Mouse (Mus musculus): ENCODE measurements around the gene Crhr1. TPM values are rescaled to one million over a fixed set of nuclear protein-coding genes. Genes with fewer than 3 reads are reported as not detected.

Gene Crhr1
- total and polyA plus RNA-seq, 3 experiments = not detected

DNA sequence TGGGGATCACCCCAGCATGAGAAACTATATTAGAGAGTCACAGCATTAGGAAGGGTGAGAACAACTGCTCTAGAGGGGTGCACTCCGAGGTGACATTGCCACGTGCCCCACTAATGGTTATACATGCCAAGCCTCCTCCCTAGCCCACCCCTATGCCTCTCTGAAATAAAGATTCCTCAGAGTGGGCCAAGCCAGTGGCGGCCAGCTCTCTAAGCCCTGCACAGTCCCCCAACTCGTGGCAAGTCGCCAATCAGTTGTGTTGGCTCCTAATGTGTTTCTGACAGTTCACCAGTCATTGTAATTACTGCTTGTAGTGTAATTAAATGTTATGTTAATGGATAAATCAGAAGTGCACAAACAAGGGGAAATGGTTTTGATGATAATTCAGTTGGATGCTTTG is 47.1 kb downstream of the Crhr1 start:
- Histone ChIP-seq H3K4me1 (ENCODE audit: control insufficient read depth in 1 of 2, insufficient read depth in 2 of 2, low read length in 2 of 2) (no peaks in the 10 kb centered on the region), H3K79me2 (ENCODE audit: control insufficient read depth, insufficient read depth, low read length, poor library complexity) (no peaks in the 10 kb centered on the region), H3K27me3 (ENCODE audit: control insufficient read depth in 1 of 2, insufficient read depth in 2 of 2, low read length in 2 of 2) (no peaks in the 10 kb centered on the region; a peak in 2 of 4 replicates), H3K9me3 (replicated peaks; ENCODE audit: insufficient read depth, low read length) (no peaks in the 10 kb centered on the region), H3K9ac (ENCODE audit: control insufficient read depth, low read depth, low read length, poor library complexity, severe bottlenecking) (no peak overlapping the region), H3K27ac (ENCODE audit: control insufficient read depth, low read depth, low read length) (no peak overlapping the region), H3K36me3 (ENCODE audit: control insufficient read depth in 1 of 2, insufficient read depth in 2 of 2, low read length in 2 of 2) (no peaks in the 10 kb centered on the region), H3K4me3 (ENCODE audit: control insufficient read depth in 1 of 2, insufficient read depth in 1 of 2, low read depth in 2 of 2, low read length in 2 of 2) (no peak overlapping the region)
- DNase-seq (ENCODE audit: low read depth, low spot score) = no peak
- no peak for TF ChIP-seq GABPA (IDR thresholded peaks at IDR 0.05; ENCODE audit: low read depth, low read length)

DNA sequence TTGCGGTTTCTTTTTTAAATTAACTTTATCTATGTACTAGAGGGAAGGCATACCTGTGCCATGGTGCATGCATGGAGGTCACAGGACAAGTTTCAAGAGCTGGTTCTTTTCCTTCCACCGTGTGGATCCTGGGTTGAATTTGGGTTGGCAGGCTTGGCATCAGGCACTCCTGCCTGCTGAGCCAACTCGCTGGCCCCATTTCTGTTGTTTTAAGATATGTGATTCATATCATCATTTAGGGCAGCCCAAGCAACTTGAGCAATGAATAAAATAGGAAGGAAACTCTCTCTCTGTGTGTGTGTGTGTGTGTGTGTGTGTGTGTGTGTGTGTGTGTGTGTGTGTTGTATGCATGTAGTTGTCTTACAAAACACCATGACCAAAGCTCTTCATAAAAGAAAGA is 49.5 kb downstream of the Crhr1 start:
- no peak overlapping the region for H3K27ac ChIP-seq (ENCODE audit: control insufficient read depth, low read depth, low read length)
- TF ChIP-seq EP300 (IDR thresholded peaks at IDR 0.05; ENCODE audit: low read depth in 1 of 2, low read length in 2 of 2) = no peak
- TF ChIP-seq MEF2A (IDR thresholded peaks at IDR 0.05; ENCODE audit: extremely low read depth, insufficient replicate concordance, low read depth, low read length, poor library complexity, severe bottlenecking) = no peak
- TF ChIP-seq GABPA (IDR thresholded peaks at IDR 0.05; ENCODE audit: low read depth, low read length) = no peak
- TF ChIP-seq TAL1 (IDR thresholded peaks at IDR 0.05; ENCODE audit: low read length) = no peak
- TF ChIP-seq CTCF (IDR thresholded peaks at IDR 0.05 in 2 of 3, conservative IDR thresholded peaks at IDR 0.05 in 1 of 3; ENCODE audit: control insufficient read depth in 1 of 3, insufficient read depth in 1 of 3, low read depth in 2 of 3, low read length in 3 of 3, poor library complexity in 1 of 3, severe bottlenecking in 1 of 3) = no peak
- no peak for TF ChIP-seq ZNF384 (IDR thresholded peaks at IDR 0.05; ENCODE audit: low read depth, low read length)
- TF ChIP-seq MYC (IDR thresholded peaks at IDR 0.05; ENCODE audit: low read depth, low read length) = no peak
- TF ChIP-seq MYB (IDR thresholded peaks at IDR 0.05; ENCODE audit: low read depth, low read length) = no peak
- TF ChIP-seq BHLHE40 (IDR thresholded peaks at IDR 0.05; ENCODE audit: borderline replicate concordance, low read depth, low read length) = no peak
- no peak for TF ChIP-seq ZMIZ1 (IDR thresholded peaks at IDR 0.05; ENCODE audit: low read depth, low read length)
- no peak for TF ChIP-seq GATA1 (IDR thresholded peaks at IDR 0.05; ENCODE audit: low read depth, low read length)
- no peak for TF ChIP-seq E2F4 (IDR thresholded peaks at IDR 0.05; ENCODE audit: borderline replicate concordance, low read depth, low read length)
- TF ChIP-seq MAX (IDR thresholded peaks at IDR 0.05; ENCODE audit: low read length) = no peak
- TF ChIP-seq NELFE (IDR thresholded peaks at IDR 0.05; ENCODE audit: low read depth, low read length) = no peak
- no peak for TF ChIP-seq MAFK (IDR thresholded peaks at IDR 0.05; ENCODE audit: borderline replicate concordance, low read depth, low read length)
- H3K4me1 ChIP-seq (ENCODE audit: control insufficient read depth in 1 of 2, insufficient read depth in 2 of 2, low read length in 2 of 2) = no peaks in the 10 kb centered on the region
- H3K4me3 ChIP-seq (ENCODE audit: control insufficient read depth in 1 of 2, insufficient read depth in 1 of 2, low read depth in 2 of 2, low read length in 2 of 2) = no peak overlapping the region
- no peaks in the 10 kb centered on the region; a peak in 2 of 4 replicates for H3K27me3 ChIP-seq (ENCODE audit: control insufficient read depth in 1 of 2, insufficient read depth in 2 of 2, low read length in 2 of 2)
- DNase-seq (ENCODE audit: low read depth, low spot score) = no peak
- no peaks in the 10 kb centered on the region for H3K79me2 ChIP-seq (ENCODE audit: control insufficient read depth, insufficient read depth, low read length, poor library complexity)
- no peak overlapping the region for H3K9ac ChIP-seq (ENCODE audit: control insufficient read depth, low read depth, low read length, poor library complexity, severe bottlenecking)
- no peaks in the 10 kb centered on the region for H3K9me3 ChIP-seq (replicated peaks; ENCODE audit: insufficient read depth, low read length)
- H3K36me3 ChIP-seq (ENCODE audit: control insufficient read depth in 1 of 2, insufficient read depth in 2 of 2, low read length in 2 of 2) = no peaks in the 10 kb centered on the region

Measured in MEL (cell line).